Mouse (Mus musculus) brain, adult 10 weeks (tissue): ENCODE results near the gene Harbi1. TPM values are rescaled to one million over a fixed set of nuclear protein-coding genes. Genes with fewer than 3 reads are reported as not detected.

Experiments used
- polyA plus RNA-seq: library from polyadenylated mRNA; stranded (reverse); fragments of 350-450 nt; fragmentation: Illumina TruSeq; extraction: RNeasy Lipid Tissue Mini Kit (QIAGEN cat#74804); gene quantifications from one replicate; pipeline ENCODE4 v1.2.3, GENCODE M21; 2015; ENCODE audit warnings: low read depth, low replicate concordance

Gene Harbi1
- 11.6 TPM for polyA plus RNA-seq

GRCm38 (mm10) chr2:91710272-91711234 is at the start of gene Harbi1, which contains the start of gene Atg13:
TSS of gene Harbi1 (plus strand) at chr2:91710852.
TSS of gene Atg13 (minus strand) at chr2:91710576.

DNA sequence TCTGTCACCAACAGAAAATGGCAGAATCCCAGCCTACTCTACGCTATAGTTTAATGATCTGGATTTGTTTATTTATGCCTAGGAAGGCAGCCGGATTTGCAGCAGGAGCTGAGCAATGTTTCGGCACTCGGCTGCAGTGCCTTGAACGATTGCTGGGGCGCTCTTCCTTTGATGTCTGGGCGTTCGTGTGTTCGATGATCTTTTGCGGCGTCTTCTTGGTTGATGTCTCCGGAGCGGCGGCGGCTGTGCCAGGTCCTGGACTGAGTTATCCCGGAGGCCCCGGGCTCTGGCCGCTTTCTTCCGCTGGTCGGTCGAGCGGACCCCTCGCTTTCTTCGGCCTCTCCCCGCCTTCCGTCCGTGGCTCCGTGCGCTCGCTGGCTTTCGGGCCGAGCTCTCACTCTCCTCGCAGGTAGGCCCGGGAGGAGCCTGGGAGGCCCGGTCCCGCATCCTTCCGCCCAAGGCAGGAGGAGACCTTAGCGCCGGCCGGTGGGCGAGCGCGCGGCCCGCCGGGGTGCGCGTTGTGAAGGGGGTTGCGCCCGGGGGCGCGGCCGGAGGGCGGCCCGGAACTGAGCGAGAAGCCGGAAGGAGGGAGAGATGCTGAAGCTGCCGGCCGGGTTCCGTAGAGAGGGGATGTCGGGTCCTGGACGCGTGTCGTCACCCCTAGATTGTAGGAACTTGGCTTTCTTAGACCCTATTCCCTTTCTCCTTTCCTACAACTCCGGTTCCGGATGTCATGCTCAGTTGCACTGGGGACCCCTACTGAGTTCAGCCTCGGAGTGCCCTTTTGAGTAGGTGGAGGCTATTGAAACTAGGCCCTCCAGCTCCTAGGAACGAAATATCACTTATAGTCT is 19.5 kb downstream of the Harbi1 start, which contains the start of gene Ambra1:
Gene Ambra1 (plus strand): TSS at position 164 of the 851 bp plus-strand sequence.

Other genes starting within 250 kb of the Harbi1 start
- gene Ckap5, start 184.1 kb upstream of the Harbi1 start, polyA plus RNA-seq: 67.3 TPM
- gene F2, start 74.4 kb upstream of the Harbi1 start, polyA plus RNA-seq: not detected
- 8.0 TPM for gene Zfp408, start 61.1 kb upstream of the Harbi1 start, polyA plus RNA-seq
- gene Arhgap1, start 61.0 kb upstream of the Harbi1 start, polyA plus RNA-seq: 54.4 TPM
- 78.6 TPM for gene Atg13, start 276 bp upstream of the Harbi1 start, polyA plus RNA-seq
- 30.2 TPM for gene Ambra1, start 19.3 kb downstream of the Harbi1 start, polyA plus RNA-seq
- gene Chrm4, start 216.4 kb downstream of the Harbi1 start, polyA plus RNA-seq: 24.9 TPM
- gene Mdk, start 221.4 kb downstream of the Harbi1 start, polyA plus RNA-seq: 34.4 TPM
- gene Gm9821, start 234.9 kb downstream of the Harbi1 start, polyA plus RNA-seq: not detected